Mouse (Mus musculus) liver, embryonic 14.5 days (tissue): ENCODE results near the gene Gli2.

Experiments
- CTCF ChIP-seq: IDR thresholded peaks from 2 replicates; pipeline ENCODE4 v1.5.1; 2016; ENCODE audit warnings: antibody characterized with exemption, low read depth, control low read depth
- EP300 ChIP-seq: IDR thresholded peaks from 2 replicates; pipeline ENCODE4 v1.6.1; 2016; ENCODE audit warnings: antibody characterized with exemption, low read depth

DNA sequence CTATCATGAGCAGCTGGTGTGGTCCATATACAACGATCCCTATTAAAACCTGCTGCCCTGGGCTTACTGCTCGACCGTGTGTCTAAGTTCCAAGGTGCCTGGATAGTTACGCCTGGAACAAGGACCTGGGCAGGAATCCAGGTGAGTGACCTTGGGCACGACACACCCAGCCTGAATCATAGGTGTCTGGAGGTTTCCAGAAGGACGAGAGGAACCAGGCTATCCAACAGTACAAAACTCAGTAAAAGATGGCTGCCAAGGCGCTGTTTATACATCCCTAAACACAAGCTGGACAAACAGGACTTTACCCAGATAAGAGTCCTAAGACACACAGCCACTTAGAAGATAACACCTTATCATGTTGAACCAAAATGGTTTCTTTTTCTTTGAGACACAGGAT, 94.8 kb downstream of the Gli2 start:
- TF ChIP-seq CTCF, result no peak
- no peak for TF ChIP-seq EP300
